Mouse (Mus musculus): ENCODE results near the gene Irf1.

Gene Irf1

DNA sequence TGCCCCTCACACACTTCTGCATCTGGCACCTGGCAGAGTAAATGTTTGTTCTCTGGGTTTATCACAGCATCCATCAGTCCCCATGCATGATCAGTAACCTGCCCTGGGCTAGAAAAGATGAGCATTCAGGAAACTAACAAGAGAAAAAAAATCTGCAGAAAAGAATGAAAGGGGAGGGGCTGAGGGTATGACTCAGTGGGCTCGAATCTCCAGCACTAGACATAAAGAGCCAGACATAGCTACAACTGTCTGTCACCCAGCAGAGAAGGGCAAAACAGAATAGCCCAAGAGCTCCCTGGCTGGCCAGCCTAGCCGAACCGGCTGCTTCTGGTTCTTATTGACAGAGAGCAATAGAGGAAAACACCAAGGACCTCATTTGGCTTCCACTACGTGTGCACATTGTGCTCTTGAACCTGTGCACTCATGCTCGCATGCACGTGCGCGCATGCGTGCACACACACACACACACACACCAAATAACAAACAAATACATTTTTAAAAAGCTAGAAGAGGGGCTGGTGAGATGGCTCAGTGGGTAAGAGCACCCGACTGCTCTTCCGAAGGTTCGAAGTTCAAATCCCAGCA lies 14.7 kb upstream of the Irf1 start:
- TF ChIP-seq GATA4 (IDR thresholded peaks at IDR 0.05; ENCODE audit: insufficient replicate concordance, low read length) = no peak

DNA sequence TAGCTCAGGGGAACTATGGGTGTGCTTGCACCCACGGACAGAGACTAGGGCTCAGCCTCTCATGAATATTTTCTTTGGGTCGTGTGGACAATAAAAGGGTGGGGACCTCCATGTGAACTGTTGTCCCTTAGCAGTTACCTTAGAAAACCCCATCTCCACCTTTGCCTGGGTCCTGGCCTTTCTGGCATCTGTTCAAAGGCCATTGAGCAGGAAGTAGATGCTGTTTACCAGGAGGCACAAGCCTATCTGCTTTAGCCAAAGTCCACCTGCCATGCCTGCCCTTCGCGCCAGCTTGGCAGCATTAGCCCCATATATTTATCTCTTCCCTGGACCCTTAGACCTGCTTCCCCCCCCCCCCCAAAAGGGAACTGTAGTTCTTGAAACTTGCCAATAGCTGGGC lies 12.2 kb upstream of the Irf1 start:
- TF ChIP-seq GATA4 (IDR thresholded peaks at IDR 0.05; ENCODE audit: insufficient replicate concordance, low read length) = no peak; the same call in 1 of the 2 replicates

DNA sequence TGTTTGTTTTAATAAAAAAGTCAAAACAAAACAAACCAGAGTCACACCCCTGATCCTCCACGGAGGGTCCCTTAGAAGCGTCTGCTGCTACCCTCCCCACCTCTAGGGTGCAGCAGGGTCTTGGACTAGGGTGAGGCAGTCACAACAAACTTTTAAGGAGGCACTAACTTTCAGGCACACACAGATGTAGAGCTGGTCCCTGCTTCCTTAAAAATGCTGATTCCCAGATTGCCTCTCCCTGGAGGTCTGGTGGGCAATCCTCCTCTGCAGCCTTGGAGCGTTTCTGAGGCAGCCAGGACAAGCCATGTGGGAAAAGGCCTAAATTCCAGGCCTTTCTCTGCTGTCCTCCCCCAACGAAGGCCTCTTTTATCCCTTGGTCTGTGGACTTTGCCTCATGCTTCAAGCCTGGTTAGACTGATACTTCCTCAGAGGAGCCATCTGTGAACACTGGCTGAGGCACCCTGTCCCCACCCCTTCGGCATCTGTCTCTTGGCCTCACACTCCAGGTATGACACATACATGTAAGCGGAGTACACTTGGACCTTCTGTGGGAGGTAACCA lies 10.9 kb upstream of the Irf1 start:
- TF ChIP-seq GATA4 (IDR thresholded peaks at IDR 0.05; ENCODE audit: insufficient replicate concordance, low read length) = no peak

DNA sequence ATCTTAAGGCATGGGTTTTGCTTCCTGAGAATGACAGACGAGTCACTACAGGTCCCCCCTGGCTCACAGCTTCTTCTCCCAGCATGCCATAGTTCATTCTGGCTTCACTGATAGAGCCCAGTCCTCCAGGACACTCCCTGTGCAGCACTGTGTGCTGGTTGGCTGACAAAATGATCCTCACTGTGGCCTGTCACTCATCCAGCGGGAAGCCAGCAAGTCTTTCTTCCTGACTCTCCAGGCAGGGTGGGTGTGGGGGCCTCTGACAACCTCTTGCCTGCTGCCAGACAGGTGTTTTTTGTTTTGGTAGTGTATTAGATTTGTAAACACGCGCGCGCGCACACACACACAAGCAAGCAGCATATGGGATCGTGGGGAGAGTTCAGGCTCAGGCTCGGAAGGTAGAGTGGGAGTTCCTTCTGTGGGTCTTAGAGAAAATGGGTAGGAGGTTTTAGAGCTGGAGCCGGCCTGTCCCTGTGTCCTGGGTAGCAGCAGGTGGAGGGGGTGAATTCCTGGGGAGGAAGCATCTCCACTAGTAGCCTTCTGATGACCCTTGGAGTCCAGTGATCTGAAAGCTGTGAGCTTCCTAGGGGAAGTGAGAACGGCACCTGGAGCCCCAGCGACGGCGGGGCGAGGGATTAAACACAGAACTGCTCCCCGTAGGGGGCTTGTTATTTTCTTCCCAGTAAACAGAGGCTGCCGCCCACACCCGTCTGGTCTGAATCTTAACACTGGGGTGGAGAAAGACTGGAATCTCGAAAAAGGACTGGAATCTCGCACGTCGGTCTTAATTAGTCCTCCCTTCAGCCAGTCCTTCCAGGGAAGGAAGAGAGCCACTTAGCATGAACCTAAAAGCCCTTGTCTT lies 10.0 kb upstream of the Irf1 start:
- TF ChIP-seq GATA4 (IDR thresholded peaks at IDR 0.05; ENCODE audit: insufficient replicate concordance, low read length) = no peak

DNA sequence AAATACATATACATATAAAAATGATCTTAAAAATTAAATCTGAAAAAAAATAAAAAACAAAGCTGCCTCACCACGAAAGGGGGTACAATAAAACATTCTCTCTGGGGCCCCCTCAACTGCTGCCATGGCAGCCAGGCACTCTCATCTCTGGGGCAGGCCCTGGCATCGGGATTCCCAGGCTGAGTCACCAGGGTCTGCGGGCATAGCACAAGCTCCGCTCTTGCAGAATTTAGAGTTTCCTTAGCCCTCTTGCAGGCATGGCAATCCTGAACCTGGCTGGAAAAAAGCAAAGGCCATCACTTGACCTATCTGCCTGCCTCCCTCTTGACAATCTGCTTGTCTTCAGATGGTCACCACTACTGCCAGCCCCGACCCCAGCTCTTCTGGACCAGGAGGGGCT lies 8.5 kb upstream of the Irf1 start:
- TF ChIP-seq GATA4 (IDR thresholded peaks at IDR 0.05; ENCODE audit: insufficient replicate concordance, low read length) = no peak

DNA sequence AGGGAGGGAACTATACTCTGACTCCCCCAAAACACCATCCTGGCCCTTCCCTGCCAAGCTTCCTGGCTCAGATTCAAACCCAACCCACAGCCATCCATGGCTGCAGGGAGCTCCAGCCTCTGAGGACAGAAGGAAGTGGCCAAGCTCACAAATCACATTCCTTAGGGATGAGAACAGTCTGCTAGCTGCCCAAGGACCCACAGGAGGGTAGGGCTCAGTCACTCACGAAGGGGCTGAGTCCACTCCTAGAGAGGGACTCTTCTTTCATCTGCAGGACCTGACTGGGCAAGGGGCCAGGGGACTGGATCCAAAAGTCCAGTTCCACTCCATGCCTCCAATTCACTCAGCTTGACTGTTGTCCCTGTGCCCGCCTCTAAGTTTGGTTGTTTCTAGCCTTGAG lies 8.0 kb upstream of the Irf1 start:
- TF ChIP-seq GATA4 (IDR thresholded peaks at IDR 0.05; ENCODE audit: insufficient replicate concordance, low read length) = no peak

DNA sequence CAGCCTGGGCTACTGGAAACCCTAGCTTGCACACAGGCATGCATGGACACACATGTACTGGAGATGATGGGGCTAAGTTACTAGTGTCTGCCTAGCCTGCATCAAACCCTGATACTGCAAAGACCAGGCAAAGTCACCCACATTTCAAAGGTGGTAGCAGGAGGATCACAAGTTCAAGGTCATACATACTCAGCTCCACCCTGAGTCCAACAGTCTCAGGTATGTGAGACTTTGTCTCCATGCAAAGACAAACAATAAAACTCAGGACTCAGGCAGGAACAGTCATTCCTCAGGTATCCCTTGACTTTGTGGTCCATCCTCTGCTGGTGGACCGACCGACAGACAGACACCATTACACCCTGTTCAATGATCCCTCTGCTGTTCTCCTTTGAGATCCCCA lies 7.4 kb upstream of the Irf1 start:
- no peak for TF ChIP-seq GATA4 (IDR thresholded peaks at IDR 0.05; ENCODE audit: insufficient replicate concordance, low read length)

DNA sequence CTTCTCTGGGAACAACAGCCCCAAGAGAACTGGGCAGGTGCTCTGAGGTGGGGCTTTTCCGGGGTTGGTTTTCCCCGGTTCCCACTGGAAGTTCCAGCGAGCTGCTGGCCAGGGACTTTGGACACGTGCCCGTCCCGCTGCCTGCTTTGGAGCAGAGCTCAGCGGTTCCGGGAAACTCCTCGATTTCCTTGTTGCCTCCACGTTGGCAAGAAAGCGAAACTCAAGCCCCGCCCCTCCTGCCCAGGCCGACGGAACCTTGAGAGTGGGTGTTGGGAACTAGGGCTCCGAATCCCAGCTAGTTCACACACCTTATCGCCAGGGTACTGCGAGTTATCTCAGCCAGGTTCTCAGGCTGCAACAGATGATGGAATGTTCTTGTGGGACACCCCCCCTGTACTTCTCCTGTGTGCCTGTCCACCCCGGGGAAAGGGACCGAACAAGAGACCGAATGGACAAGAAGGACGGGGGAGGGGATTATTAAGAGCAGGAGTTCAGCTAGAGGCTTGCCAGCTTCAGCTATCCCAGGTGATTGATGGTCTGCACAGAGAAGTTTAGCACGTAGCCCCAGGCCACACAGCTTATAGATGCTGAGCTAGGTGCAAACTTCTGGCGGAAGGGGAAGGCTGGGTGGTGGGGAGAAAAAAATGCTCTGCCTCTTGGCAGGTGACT lies 6.9 kb upstream of the Irf1 start:
- TF ChIP-seq GATA4 (IDR thresholded peaks at IDR 0.05; ENCODE audit: insufficient replicate concordance, low read length) = peak; percentile 39; the same call in 1 of the 2 replicates

DNA sequence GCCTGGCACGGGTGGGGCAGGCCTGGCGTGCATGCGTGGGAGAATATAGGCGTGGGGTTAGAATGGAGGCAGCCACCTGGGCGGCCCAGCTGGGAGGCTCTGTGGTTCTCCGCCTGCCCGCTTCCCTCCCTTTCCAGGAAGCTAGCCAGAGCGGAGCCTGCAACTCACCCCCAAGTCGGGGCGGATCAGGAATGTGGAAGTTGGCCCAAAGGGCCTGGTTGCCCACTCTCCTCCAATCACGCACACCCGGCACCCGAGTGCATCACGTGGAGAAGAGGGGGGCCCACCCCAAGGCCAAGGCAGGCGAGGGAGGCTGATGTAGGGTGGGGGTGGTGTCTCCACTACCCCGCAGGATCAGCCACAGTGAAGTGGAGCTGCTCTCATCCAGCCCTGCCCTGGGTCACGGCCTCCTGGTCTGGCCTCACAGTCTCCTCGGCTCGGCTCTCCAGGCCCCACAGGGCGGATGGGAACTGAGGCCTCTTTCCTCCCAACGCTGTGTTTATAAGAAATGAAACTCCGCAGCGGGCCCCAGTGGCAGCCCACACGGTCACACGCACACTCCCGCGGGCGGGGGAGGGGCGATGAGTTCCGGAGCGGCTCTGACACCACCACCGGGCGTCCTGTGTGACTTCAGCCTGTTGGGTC lies 6.2 kb upstream of the Irf1 start:
- TF ChIP-seq GATA4 (IDR thresholded peaks at IDR 0.05; ENCODE audit: insufficient replicate concordance, low read length) = no peak

DNA sequence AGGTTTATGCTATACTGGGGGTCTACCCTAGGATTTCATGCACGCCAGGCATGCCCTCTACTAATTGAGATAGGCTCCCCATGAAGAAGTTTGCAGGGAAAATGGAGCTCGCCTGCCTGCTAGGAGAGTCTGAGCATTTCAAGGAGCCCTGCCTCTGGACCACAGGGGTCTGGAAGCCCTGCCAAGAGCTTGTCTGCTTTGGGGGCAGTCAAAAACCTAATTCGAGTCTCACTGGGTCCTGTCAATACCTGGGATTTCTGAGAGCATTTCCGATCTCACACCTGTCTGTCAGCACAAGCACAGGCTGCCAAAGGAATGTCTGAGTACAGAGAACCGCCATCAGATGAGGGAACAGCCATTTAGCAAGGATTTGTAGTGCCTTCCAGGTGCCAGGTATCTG lies 5.2 kb upstream of the Irf1 start:
- TF ChIP-seq GATA4 (IDR thresholded peaks at IDR 0.05; ENCODE audit: insufficient replicate concordance, low read length) = no peak

DNA sequence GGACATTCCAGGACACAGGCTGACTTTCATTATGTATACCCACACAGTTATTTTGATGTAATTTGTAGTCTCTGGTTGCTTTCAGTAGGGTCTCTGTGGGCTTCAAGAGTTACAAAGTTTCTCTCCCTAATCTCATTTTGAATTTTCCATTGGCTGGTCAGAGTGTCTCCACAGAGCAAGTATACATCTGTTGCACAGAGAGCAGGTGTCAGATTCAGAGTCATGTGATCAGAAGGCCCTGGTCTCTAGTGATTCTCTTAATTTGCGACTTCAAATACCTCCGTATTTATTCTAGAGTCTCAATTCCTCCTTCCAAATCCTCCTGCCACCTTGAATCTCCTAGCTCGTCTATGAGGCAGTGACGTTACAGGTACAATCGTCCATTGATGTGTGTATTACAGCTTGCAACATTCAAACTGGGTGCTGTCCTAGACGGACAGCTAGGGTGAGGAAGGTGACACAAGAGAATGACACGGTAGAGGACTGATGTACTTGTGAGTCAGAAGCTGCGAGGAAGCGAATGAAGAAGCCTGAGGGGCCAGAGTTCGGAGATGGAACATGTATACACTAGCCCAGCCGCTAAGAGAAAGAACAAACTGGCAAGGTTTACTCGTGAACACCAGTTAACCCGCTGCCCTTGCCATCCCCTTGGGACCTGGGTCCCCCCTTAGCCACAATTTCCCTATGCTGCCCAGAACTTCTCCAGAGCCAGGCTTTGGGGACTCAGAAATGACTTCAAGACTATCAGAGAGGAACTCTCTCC lies 1.2 kb upstream of the Irf1 start:
- no peak for TF ChIP-seq GATA4 (IDR thresholded peaks at IDR 0.05; ENCODE audit: insufficient replicate concordance, low read length)

DNA sequence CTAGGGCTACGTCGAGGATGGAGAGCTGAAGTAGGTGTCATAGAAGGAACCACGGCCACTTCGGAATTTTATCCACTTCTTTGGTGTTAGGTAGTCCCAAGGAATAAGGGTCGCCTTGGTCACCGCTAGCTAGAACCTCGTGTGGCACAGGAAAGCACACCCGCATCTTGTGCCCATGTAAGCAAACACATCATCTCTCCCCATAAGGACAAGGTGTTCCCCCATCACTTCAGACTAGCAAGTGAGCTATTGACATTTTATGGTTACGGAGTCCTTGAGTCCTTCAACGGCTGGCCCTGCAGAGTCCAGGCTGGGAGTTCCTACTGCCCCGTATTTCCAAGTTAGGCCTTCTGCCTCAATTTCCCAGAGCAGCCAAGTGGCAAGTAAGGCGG lies 633 bp upstream of the Irf1 start:
- no peak for TF ChIP-seq GATA4 (IDR thresholded peaks at IDR 0.05; ENCODE audit: insufficient replicate concordance, low read length)

DNA sequence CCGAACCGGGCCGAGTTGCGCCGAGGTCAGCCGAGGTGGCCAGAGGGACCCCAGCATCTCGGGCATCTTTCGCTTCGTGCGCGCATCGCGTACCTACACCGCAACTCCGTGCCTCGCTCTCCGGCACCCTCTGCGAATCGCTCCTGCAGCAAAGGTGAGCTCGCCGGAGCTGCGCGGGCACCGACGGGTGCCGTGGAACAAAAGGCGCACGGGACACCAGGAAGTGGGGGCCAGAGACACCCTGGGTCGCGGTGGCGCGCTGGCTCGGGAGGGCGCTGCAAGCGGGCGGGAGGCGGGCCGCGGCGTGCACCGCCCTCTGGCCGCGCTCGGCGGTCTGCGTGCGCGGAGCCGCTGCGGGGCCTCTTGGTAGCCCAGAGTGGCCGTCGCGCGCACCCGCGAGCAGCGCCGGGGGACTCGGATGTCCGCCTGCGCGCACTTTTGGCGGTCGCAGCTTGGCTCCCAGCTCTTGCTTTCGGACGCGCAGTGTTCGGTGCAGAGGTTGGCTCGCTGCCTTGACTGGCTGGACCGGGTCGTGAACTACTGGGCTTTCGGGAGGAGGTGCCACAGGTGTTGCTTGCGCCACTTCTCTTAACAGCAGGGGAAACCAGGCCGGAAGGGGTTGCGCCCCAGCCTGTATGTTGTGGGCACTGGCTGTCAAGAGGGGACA lies 444 bp downstream of the Irf1 start:
- no peak for TF ChIP-seq GATA4 (IDR thresholded peaks at IDR 0.05; ENCODE audit: insufficient replicate concordance, low read length)

Measured in liver, adult (tissue).